Mouse (Mus musculus) stomach, postnatal 0 days (tissue): ENCODE measurements around the gene Cep70.

Source experiments
- CTCF ChIP-seq: IDR thresholded peaks from 2 replicates; pipeline ENCODE4 v1.5.1; 2016; ENCODE audit warnings: antibody characterized with exemption, low read depth, mild to moderate bottlenecking, moderate library complexity
- EP300 ChIP-seq: optimal IDR thresholded peaks from 2 replicates; pipeline ENCODE3; 2016; ENCODE audit warnings: antibody characterized with exemption

DNA sequence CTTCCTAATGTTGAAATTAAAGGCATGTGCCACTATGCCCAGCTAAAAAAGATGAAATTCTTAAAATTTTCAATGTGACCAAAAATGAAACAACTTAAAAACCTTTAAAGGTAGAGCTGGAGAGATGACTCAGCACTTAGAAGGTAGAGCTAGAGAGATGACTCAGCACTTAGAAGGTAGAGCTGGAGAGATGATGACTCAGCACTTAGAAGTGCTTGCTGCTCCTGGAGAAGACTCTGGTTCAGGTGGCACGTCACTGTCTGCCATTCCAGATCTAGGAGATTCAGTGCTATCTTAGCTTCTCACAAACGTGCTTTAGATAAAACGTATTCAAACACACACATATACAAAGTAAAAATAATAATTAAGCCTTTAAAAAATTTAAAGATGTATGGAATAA is 13.7 kb downstream of the Cep70 start:
- no peak for TF ChIP-seq CTCF
- TF ChIP-seq EP300: no peak
